Mouse (Mus musculus): ENCODE measurements around the gene Dlg1. TPM values are rescaled to one million over a fixed set of nuclear protein-coding genes. Genes with fewer than 3 reads are reported as not detected.

Gene Dlg1
- 12.8 and 14.4 TPM in 2 replicates for polyA plus RNA-seq (2021; fragmentation: Nextera tagmentation)
- long read RNA-seq, experiment 1, partial matches to known transcripts: 9 of 21 reads
- long read RNA-seq, experiment 1, other reads (novel, unspliced or antisense): 11 of 21 reads
- long read RNA-seq, experiment 2, full-length matches to known transcripts: 11 of 80 reads
- long read RNA-seq, experiment 2, partial matches to known transcripts: 14 of 80 reads
- long read RNA-seq, experiment 2, other reads (novel, unspliced or antisense): 55 of 80 reads

GRCm38 (mm10) chr16:31663379-31664286 is at the start of gene Dlg1:
Gene Dlg1 (plus strand): TSS chr16:31663443.

GRCm38 (mm10) chr16:31878573-31879257 is 215.5 kb downstream of the Dlg1 start, which contains the start of gene Meltf:
Gene Meltf (plus strand): TSS chr16:31878810.

Other genes starting within 250 kb of the Dlg1 start
- gene Bdh1, start 241.2 kb upstream of the Dlg1 start, polyA plus RNA-seq (2021; fragmentation: Nextera tagmentation): 95.8 and 121 TPM in 2 replicates
- gene Meltf, start 215.4 kb downstream of the Dlg1 start, polyA plus RNA-seq (2021; fragmentation: Nextera tagmentation): 0.15 and 0.30 TPM in 2 replicates